Mouse (Mus musculus): ENCODE results near the gene Gm28047. TPM values are rescaled to one million over a fixed set of nuclear protein-coding genes. Genes with fewer than 3 reads are reported as not detected.
"Not testable (repeated sequence)": the region's sequence is repeated elsewhere in the genome, so short reads cannot be mapped to it uniquely, and the experiment has no call there.

Gene Gm28047
- polyA plus RNA-seq, 1 experiment from 2014 or later, result not detected

DNA sequence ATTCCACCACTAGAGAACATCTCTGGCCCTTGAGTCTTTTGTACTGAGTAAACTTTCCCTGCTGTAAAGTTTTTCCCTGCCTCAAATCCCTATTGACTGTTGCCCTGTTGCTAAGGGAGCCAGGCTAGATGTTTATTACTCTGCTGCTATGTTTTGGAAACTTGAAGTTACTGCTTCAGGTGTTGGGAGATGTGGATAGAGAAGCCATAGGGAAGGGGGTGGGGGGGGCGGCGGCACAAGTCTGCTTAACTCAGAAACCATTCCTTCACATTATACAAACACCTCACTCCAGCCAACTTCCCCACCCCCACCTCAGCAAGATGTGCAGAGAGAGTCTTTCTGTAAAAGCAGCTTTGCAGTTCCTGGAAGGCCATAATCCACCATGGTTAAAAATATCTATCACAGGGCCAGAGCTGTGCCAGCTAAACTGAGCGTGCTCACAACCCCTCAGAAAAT is 33.1 kb upstream of the Gm28047 start:
- 57% methylated on average over 3 of the region's 3 CpGs for WGBS
- no peak overlapping the region; the same call in 1 of the 2 replicates for H3K4me2 ChIP-seq
- H3K36me3 ChIP-seq, result peaks cover 32% of the 10 kb centered on the region
- no peaks in the 10 kb centered on the region for H3K27me3 ChIP-seq
- peaks cover 12% of the 10 kb centered on the region for H3K4me1 ChIP-seq (replicated peaks)
- ATAC-seq (ENCODE audit: insufficient number of reproducible peaks, insufficient read depth, low FRiP score, low TSS enrichment, low read depth), result peak; percentile 42; the same call in 1 of the 2 replicates
- no peak overlapping the region for H3K4me3 ChIP-seq (replicated peaks)
- H3K9me3 ChIP-seq, result no peaks in the 10 kb centered on the region
- H3K27ac ChIP-seq, result peak overlapping the region; percentile 90
- no peak overlapping the region for H3K9ac ChIP-seq (replicated peaks)

DNA sequence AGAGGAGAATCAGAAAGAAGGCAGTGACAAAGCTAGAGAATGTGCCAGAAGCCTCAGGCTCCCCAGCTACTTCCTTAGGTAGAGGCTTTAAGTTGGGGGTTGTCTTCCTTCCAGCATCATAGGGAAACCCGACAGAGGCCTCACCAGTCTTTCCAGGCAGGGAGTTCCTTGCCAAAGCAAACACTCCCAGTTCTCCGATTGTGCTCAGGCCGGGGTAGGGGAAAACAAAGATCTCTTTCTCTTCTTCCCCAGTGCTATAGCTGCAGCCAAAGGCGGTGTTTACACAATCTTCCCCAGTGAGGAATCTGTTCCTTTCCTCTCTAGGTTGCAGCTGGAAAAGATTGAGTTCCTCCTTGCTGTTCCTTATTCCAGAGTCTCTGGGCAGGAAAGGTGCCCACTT is 31.8 kb upstream of the Gm28047 start:
- no peak overlapping the region for H3K4me3 ChIP-seq (replicated peaks)
- peak overlapping the region; percentile 90 for H3K27ac ChIP-seq
- no peak overlapping the region for H3K9ac ChIP-seq (replicated peaks)
- H3K9me3 ChIP-seq, result no peaks in the 10 kb centered on the region
- H3K36me3 ChIP-seq, result peaks cover 20% of the 10 kb centered on the region
- ATAC-seq (ENCODE audit: insufficient number of reproducible peaks, insufficient read depth, low FRiP score, low TSS enrichment, low read depth), result 0 out of 2 replicates have a peak, but pooled peaks have one; percentile 63
- peaks cover 12% of the 10 kb centered on the region for H3K4me1 ChIP-seq (replicated peaks)
- H3K4me2 ChIP-seq, result peak overlapping the region; percentile 20
- no peaks in the 10 kb centered on the region for H3K27me3 ChIP-seq
- WGBS, result 46% methylated on average over 4 of the region's 4 CpGs

DNA sequence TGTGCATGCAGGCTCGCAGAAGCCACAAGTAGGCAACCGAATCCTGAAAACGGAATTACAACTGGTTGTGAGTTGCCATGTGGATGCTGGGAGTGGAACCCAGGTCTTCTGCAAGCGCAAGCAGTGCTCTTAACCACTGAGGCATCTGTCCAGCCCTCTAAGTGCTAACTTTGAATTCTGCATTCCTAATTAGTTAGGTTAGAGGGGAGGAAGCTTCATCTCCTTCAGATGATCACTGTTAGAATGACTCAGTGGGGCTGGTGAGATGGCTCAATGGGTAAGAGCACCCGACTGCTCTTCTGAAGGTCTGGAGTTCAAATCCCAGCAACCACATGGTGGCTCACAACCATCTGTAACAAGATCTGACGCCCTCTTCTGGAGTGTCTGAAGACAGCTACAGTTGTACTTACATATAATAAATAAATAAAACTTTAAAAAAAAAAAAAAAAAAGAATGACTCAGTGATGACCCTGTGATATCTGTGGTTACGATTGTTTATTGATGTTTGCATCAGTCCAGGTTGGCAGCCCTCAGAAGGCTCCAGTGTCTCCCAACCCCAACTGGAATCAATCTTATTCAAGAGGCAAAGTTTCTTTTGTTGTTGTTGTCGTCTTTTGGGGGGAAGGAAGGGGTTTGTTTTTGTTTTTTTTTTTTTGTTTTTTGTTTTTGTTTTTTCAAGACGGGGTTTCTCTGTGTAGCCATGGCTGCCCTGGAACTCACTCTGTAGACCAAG is 27.2 kb upstream of the Gm28047 start:
- not testable (repeated sequence) for H3K9me3 ChIP-seq; H3K4me3 ChIP-seq (replicated peaks); H3K27ac ChIP-seq; H3K4me1 ChIP-seq (replicated peaks); H3K27me3 ChIP-seq; H3K9ac ChIP-seq (replicated peaks); H3K36me3 ChIP-seq; ATAC-seq (ENCODE audit: insufficient number of reproducible peaks, insufficient read depth, low FRiP score, low TSS enrichment, low read depth); H3K4me2 ChIP-seq
- 80% methylated on average over 9 of the region's 9 CpGs for WGBS

DNA sequence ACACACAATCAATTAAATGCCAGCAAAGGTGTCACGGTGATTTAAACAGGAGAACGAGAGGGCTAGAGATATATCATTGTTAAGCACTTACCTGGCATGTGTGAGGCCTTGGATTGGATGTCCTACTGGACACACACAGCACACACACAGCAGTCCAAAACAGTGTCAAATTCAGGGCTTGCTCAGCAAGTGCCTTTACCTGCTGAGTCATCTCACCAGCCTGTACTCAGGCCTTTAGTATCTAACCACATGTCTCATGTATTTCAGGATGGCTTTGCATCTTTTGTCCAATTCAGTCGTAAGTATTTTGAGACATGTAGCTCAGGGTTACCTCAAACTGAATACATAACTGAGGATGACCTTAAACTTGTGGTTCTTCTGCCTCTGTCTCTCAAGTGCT is 26.2 kb upstream of the Gm28047 start:
- H3K27me3 ChIP-seq, result no peaks in the 10 kb centered on the region
- no peak for ATAC-seq (ENCODE audit: insufficient number of reproducible peaks, insufficient read depth, low FRiP score, low TSS enrichment, low read depth)
- no peaks in the 10 kb centered on the region for H3K9me3 ChIP-seq
- H3K4me1 ChIP-seq (replicated peaks), result no peaks in the 10 kb centered on the region
- H3K4me3 ChIP-seq (replicated peaks), result no peak overlapping the region
- H3K27ac ChIP-seq, result no peak overlapping the region
- H3K36me3 ChIP-seq, result no peaks in the 10 kb centered on the region
- no peak overlapping the region for H3K9ac ChIP-seq (replicated peaks)
- no peak overlapping the region for H3K4me2 ChIP-seq
- 79% methylated on average over 3 of the region's 3 CpGs for WGBS

DNA sequence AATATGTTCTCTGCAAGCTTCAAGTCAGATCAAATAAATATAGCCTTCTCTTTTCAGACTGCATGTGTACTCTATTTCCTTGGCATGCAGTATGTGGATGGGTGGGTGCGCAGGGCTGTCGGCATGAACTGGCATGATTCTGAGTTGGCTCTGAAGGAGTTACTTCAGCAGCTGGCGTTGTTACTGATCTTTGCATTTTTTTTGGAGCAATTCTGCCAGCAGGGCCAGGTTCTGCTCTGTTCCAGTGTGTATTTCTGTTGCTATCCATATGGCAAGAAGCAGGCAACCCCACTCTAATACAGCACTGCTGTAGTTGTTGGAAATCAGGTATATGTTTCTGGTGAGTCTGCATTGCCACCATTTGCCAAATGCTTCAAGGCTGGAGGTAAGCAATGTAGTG is 10.9 kb upstream of the Gm28047 start:
- no peak overlapping the region for H3K4me2 ChIP-seq
- H3K27ac ChIP-seq, result no peak overlapping the region
- WGBS, result 87% methylated on average over 3 of the region's 3 CpGs
- no peak overlapping the region for H3K9ac ChIP-seq (replicated peaks)
- H3K36me3 ChIP-seq, result no peaks in the 10 kb centered on the region
- ATAC-seq (ENCODE audit: insufficient number of reproducible peaks, insufficient read depth, low FRiP score, low TSS enrichment, low read depth), result no peak
- no peaks in the 10 kb centered on the region for H3K27me3 ChIP-seq
- no peaks in the 10 kb centered on the region for H3K4me1 ChIP-seq (replicated peaks)
- H3K9me3 ChIP-seq, result no peaks in the 10 kb centered on the region
- no peak overlapping the region for H3K4me3 ChIP-seq (replicated peaks)

DNA sequence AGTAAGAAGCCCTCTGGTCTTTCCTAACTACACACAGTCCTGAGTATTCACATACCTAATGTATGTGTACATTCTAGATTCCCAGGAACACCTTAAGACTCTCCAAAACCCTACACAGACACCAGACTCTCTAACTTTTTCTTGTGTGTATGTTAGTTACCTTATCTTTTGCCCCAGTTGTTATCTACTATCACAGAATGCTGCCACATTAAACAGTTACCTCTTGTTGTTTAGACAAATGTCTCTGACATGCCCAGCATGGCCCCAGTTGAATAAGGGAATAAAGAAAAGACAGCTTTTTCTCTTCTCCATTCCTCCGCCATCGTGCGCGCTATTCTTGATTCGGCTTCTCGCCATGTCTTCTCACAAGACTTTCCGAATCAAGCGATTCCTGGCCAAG is 9.8 kb upstream of the Gm28047 start:
- WGBS, result 96% methylated on average over 8 of the region's 8 CpGs
- no peaks in the 10 kb centered on the region for H3K9me3 ChIP-seq
- no peak overlapping the region for H3K9ac ChIP-seq (replicated peaks)
- H3K4me3 ChIP-seq (replicated peaks), result no peak overlapping the region
- H3K4me2 ChIP-seq, result no peak overlapping the region
- no peaks in the 10 kb centered on the region for H3K4me1 ChIP-seq (replicated peaks)
- ATAC-seq (ENCODE audit: insufficient number of reproducible peaks, insufficient read depth, low FRiP score, low TSS enrichment, low read depth), result no peak
- H3K27ac ChIP-seq, result no peak overlapping the region
- H3K27me3 ChIP-seq, result no peaks in the 10 kb centered on the region
- H3K36me3 ChIP-seq, result no peaks in the 10 kb centered on the region

DNA sequence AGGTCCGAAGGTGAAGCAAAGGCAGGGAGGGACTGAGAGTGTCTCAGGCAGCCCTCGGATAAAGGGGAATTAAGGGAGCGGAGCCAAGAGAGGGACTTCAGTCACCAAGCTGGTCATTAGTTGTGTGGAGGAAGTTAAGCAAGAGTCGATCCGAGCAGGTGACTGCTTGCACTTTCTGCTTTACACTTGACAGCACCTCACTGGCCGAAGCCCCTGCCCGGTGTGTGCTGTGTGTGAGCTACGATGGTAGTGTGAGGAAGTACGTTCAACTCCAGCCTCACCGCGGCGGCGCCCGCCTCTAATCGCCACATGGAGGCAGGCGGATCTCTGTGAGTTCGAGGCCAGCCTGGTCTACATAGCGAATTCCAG is 804 bp upstream of the Gm28047 start:
- Histone ChIP-seq H3K4me3 (replicated peaks) (peak overlapping the region; percentile 55), H3K27ac (peak overlapping the region; percentile 98), H3K4me1 (replicated peaks) (peaks cover 15% of the 10 kb centered on the region), H3K9ac (replicated peaks) (peak overlapping the region; percentile 79), H3K36me3 (0 out of 2 replicates have a peak, but pooled peaks cover 4% of the 10 kb centered on the region), H3K4me2 (peak overlapping the region; percentile 81), H3K9me3 (no peaks in the 10 kb centered on the region), H3K27me3 (no peaks in the 10 kb centered on the region)
- WGBS, result 1% methylated on average over 18 of the region's 18 CpGs
- ATAC-seq (ENCODE audit: insufficient number of reproducible peaks, insufficient read depth, low FRiP score, low TSS enrichment, low read depth), result no peak; the same call in 1 of the 2 replicates

DNA sequence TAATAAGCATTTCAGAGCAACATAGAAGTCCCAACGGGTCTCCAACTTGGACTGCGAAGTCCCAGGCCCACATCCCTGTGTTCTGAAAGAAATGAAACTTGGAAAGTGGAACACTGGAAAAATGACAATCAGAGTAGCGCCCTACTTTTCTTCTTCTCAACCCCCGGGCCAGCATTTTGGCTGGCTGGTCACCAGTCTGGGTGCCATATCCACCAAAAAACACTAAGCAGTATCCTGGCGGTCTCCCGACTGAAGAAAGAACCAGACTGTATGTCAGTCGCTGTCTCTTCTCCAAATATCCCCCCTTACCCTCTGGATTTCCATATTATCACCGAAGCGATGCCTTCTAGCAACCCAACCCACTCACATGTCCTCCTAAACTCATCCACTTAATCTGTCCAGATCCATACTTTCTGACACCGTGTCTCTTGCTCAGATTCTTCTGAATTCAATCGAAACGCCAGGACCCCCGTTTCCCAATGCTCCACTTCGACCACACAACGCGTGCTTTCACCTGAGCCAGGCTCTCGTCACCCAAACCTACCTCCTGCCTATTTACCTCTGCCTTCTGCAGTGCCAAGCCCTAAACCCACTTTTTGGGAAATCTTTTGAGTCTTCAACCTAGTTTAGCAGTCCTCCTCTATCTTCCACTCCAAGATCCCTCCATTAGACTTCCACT is 437 bp downstream of the Gm28047 start:
- Histone ChIP-seq H3K4me1 (replicated peaks) (peaks cover 15% of the 10 kb centered on the region), H3K4me3 (replicated peaks) (peak overlapping the region; percentile 55), H3K27ac (peak overlapping the region; percentile 98), H3K36me3 (peaks cover 10% of the 10 kb centered on the region; the same call in 1 of the 2 replicates), H3K9me3 (no peaks in the 10 kb centered on the region), H3K4me2 (peak overlapping the region; percentile 81), H3K27me3 (no peaks in the 10 kb centered on the region), H3K9ac (replicated peaks) (peak overlapping the region; percentile 79)
- 8% methylated on average over 17 of the region's 17 CpGs for WGBS
- no peak; the same call in 1 of the 2 replicates for ATAC-seq (ENCODE audit: insufficient number of reproducible peaks, insufficient read depth, low FRiP score, low TSS enrichment, low read depth)

DNA sequence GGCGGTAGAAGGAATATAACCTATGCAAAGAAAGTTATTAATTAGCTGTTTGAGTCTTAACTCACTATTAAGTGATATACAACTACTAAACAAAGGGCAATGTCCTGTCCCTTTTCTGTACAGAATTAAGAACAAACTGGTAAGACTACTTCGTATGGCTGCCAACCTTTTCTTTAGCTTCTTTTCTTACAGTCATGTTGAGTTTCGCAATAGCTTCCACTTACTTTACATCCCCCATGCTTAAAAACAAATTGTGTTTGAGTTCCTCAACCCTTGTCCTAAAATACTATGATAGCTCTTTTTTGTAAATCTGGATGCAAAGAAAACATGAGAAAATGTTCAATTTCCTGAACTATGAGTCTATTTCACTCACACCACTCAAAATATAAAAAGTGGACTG is 1.7 kb downstream of the Gm28047 start:
- Histone ChIP-seq H3K9ac (replicated peaks) (no peak overlapping the region), H3K36me3 (peaks cover 11% of the 10 kb centered on the region; the same call in 1 of the 2 replicates), H3K4me2 (peak overlapping the region; percentile 43), H3K27ac (no peak overlapping the region), H3K4me1 (replicated peaks) (peaks cover 15% of the 10 kb centered on the region), H3K9me3 (no peaks in the 10 kb centered on the region), H3K27me3 (no peaks in the 10 kb centered on the region), H3K4me3 (replicated peaks) (no peak overlapping the region; the same call in 1 of the 2 replicates)
- WGBS, result 90% methylated on average over 3 of the region's 3 CpGs
- ATAC-seq (ENCODE audit: insufficient number of reproducible peaks, insufficient read depth, low FRiP score, low TSS enrichment, low read depth), result no peak

DNA sequence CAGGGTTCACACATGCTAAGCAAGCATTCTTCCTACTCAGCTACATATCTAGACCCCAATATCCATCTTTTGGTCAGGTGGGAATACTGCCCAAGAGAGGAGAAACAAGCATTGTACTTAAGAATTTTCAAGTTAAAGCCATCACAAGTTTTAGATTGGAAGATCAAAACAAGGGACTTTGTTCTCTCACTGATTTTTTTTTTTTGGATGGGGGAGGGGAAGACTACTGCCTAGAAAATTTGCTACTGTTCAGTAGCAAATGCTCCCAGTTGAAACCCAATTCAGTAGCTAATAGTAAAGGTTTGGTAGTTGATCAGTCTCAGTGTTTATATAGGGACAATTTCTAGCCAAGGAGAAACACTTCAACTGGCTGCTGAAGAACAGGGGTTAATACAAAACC is 2.3 kb downstream of the Gm28047 start:
- H3K4me3 ChIP-seq (replicated peaks), result no peak overlapping the region
- no peak overlapping the region for H3K4me2 ChIP-seq
- H3K27ac ChIP-seq, result no peak overlapping the region
- ATAC-seq (ENCODE audit: insufficient number of reproducible peaks, insufficient read depth, low FRiP score, low TSS enrichment, low read depth), result no peak
- H3K4me1 ChIP-seq (replicated peaks), result peaks cover 15% of the 10 kb centered on the region
- peaks cover 11% of the 10 kb centered on the region; the same call in 1 of the 2 replicates for H3K36me3 ChIP-seq
- no peaks in the 10 kb centered on the region for H3K9me3 ChIP-seq
- no peak overlapping the region for H3K9ac ChIP-seq (replicated peaks)
- H3K27me3 ChIP-seq, result no peaks in the 10 kb centered on the region

DNA sequence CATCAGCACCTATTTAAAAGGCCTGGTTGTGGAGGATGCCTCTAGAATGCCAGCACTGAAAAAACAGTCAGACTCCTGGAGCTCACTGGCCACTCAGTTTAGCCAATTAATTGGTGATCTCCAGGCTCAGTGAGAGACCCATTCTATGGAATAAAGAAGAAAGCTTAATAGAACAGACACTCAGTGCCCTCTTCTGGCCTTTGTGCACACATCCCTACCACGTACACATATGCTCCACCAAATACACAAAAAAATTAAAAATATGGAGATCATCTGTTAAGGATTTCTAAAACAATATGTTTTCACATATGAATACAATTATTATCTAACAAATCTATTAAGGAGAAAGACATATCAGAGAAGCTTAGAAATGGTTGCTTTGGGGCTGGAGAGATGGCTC is 4.1 kb downstream of the Gm28047 start:
- WGBS, result 85% methylated on average over 1 of the region's 1 CpGs
- Histone ChIP-seq H3K27ac (no peak overlapping the region), H3K4me2 (no peak overlapping the region), H3K4me1 (replicated peaks) (peaks cover 11% of the 10 kb centered on the region), H3K9me3 (no peaks in the 10 kb centered on the region), H3K36me3 (peaks cover 11% of the 10 kb centered on the region; the same call in 1 of the 2 replicates), H3K4me3 (replicated peaks) (no peak overlapping the region), H3K9ac (replicated peaks) (no peak overlapping the region), H3K27me3 (no peaks in the 10 kb centered on the region)
- ATAC-seq (ENCODE audit: insufficient number of reproducible peaks, insufficient read depth, low FRiP score, low TSS enrichment, low read depth), result no peak
